Mouse (Mus musculus) liver, embryonic 11.5 days (tissue): ENCODE data around the gene Dlg2. TPM values are rescaled to one million over a fixed set of nuclear protein-coding genes. Genes with fewer than 3 reads are reported as not detected.

Source experiments
- ATAC-seq: fragments of 200-750 bp; cut with Nextera tagmentation; replicated peaks from 2 replicates; pipeline ENCODE4 v1.8.0; 2017; ENCODE audit warnings: moderate number of reproducible peaks, mild to moderate bottlenecking, moderate TSS enrichment, moderate library complexity; ENCODE audit not compliant: low FRiP score
- DNase-seq: peaks from one replicate; pipeline ENCODE4 v3.0.0-alpha.2; 2017; ENCODE audit warnings: low spot score
- H3K27ac ChIP-seq: fragments of 300-500 bp; sonication (generic); 2 replicates; pipeline ENCODE4 v1.5.1; 2014; ENCODE audit warnings: mild to moderate bottlenecking, low read depth, low read length, control low read depth
- H3K27me3 ChIP-seq: fragments of 300-500 bp; sonication (generic); replicated peaks from 2 replicates; pipeline ENCODE4 v1.6.1; 2014; ENCODE audit warnings: low read length, mixed read lengths; ENCODE audit not compliant: control insufficient read depth, insufficient read depth
- H3K36me3 ChIP-seq: fragments of 300-500 bp; sonication (generic); 2 replicates; pipeline ENCODE4 v1.6.1; 2014; ENCODE audit warnings: mild to moderate bottlenecking, low read length, moderate library complexity, mixed read lengths; ENCODE audit not compliant: control insufficient read depth, insufficient read depth
- H3K4me1 ChIP-seq: fragments of 300-500 bp; sonication (generic); replicated peaks from 2 replicates; pipeline ENCODE4 v1.6.1; 2014; ENCODE audit warnings: low read length, mixed read lengths; ENCODE audit not compliant: control insufficient read depth, insufficient read depth
- H3K4me2 ChIP-seq: fragments of 300-500 bp; sonication (generic); 2 replicates; pipeline ENCODE4 v1.6.1; 2014; ENCODE audit warnings: mild to moderate bottlenecking, control low read depth, moderate library complexity
- H3K4me3 ChIP-seq: fragments of 300-500 bp; sonication (generic); 2 replicates; pipeline ENCODE4 v1.5.1; 2014; ENCODE audit warnings: low read depth, low read length, control low read depth
- H3K9ac ChIP-seq: fragments of 300-500 bp; sonication (generic); 2 replicates; pipeline ENCODE4 v1.6.1; 2014; ENCODE audit warnings: low read depth, low read length, control low read depth
- H3K9me3 ChIP-seq: fragments of 300-500 bp; sonication (generic); 2 replicates; pipeline ENCODE4 v1.6.1; 2016; ENCODE audit warnings: low read length, inconsistent platforms, mixed read lengths; ENCODE audit not compliant: control insufficient read depth
- WGBS: fragments of 180-500 bp; shearing (Covaris S2); extraction: QIAGEN DNeasy Blood & Tissue Kit; methylation state at CpG from one replicate; pipeline ENCODE4 v1.1.7; 2014; 5-methylcytosine and 5-hydroxymethylcytosine counted together
- polyA plus RNA-seq: library from polyadenylated mRNA; unstranded; fragments of >200 nt; fragmentation: Nextera tagmentation; extraction: Ambion mirVana; gene quantifications from 2 replicates; pipeline ENCODE4 v1.2.1, GENCODE M21; 2014

Gene Dlg2
- polyA plus RNA-seq, 1 experiment from 2014 or later, result 0.96 TPM

DNA sequence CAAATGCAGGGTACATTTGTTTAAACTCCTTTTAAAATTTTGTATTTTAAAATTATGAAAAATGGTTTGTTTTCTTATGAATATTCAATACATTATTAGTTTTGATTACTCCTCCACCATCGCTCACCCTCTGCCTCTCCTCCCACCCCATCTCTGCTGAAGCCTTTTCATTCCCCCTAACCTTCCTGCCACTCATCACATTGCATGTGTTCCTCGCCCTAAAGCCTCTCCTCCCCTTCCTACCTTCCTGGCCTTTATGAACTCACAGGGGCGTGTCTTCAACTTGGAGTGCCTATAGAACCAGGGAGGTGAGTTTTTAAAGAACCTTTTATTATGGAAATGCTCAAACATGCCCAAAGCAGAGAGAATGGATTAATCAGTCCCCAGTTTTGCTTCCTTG is 921.4 kb downstream of the Dlg2 start:
- Histone ChIP-seq H3K27me3 (no peaks in the 10 kb centered on the region), H3K27ac (no peak overlapping the region), H3K9me3 (no peaks in the 10 kb centered on the region), H3K4me3 (no peak overlapping the region), H3K4me2 (no peak overlapping the region), H3K36me3 (no peaks in the 10 kb centered on the region), H3K9ac (no peak overlapping the region), H3K4me1 (no peaks in the 10 kb centered on the region)
- DNase-seq (no peak), ATAC-seq (no peak)
- 43% methylated on average over 3 of the region's 3 CpGs for WGBS

DNA sequence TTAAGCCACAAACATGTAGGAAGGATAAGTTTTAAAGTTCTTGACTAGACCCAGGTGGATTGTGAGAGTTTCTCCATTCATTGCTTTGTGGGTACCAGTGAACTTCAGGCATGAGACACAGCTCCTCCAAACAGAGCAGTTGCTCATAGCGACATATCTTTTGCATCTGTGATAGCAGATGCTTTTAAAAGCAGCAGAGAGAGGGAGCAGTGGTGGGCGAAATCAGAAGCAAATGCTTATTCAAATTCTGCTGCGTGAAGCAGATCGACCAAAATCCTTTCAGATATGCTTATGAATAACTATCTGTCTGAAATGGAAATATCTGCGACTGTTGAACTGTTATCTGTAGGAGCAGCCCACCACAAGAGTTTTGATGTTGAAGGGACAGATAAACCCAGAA is 935.6 kb downstream of the Dlg2 start:
- Histone ChIP-seq H3K27me3 (no peaks in the 10 kb centered on the region), H3K27ac (no peak overlapping the region), H3K9ac (no peak overlapping the region), H3K36me3 (no peaks in the 10 kb centered on the region), H3K9me3 (no peaks in the 10 kb centered on the region), H3K4me2 (no peak overlapping the region), H3K4me1 (no peaks in the 10 kb centered on the region), H3K4me3 (no peak overlapping the region)
- DNase-seq (no peak), ATAC-seq (no peak)
- WGBS, result 80% methylated on average over 5 of the region's 5 CpGs

DNA sequence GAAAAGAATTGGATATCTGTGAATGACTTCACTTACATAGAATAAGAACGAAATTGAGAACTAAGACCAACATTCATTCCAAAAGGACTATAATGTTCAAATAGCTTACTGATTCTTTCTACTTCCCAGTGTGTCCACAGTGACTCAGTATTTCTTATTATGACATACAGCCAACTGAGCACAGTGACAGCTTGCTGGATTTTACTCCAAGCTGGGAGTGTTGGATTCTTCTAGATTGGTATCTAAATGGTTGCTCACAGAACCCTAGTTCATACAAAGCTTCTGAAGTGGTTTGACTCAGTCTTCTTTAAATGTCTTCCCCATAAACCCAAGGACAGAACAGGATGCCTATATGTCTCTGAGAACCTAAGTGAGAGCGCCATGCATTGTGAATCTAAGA is 937.7 kb downstream of the Dlg2 start:
- H3K9ac ChIP-seq, result no peak overlapping the region
- ATAC-seq, result no peak
- H3K27ac ChIP-seq, result no peak overlapping the region
- H3K27me3 ChIP-seq, result no peaks in the 10 kb centered on the region
- H3K4me2 ChIP-seq, result no peak overlapping the region
- no peaks in the 10 kb centered on the region for H3K4me1 ChIP-seq
- H3K36me3 ChIP-seq, result no peaks in the 10 kb centered on the region
- H3K4me3 ChIP-seq, result no peak overlapping the region
- 76% methylated on average over 2 of the region's 2 CpGs for WGBS
- no peaks in the 10 kb centered on the region for H3K9me3 ChIP-seq
- DNase-seq, result no peak

DNA sequence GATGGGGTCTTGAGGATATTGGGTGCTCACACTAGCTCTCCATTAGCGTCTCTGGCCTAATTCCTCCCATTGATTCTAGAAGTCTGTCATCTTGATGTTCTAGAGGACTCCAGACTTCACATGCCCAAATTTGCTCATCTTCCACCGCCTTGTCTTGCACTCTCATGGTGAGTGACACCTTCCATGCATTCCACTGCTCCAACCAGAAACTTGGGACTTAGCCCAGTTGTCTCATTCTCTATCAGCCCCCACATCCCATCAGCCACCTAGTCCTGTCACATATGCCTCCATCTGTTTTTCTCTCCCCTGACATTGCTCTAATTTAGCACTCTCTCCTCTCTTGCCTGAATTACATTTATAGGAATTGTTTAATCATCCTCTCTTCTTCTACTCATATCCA is 938.3 kb downstream of the Dlg2 start:
- WGBS, result 75% methylated on average over 2 of the region's 2 CpGs
- H3K4me2 ChIP-seq, result no peak overlapping the region
- H3K36me3 ChIP-seq, result no peaks in the 10 kb centered on the region
- no peak overlapping the region for H3K4me3 ChIP-seq
- no peaks in the 10 kb centered on the region for H3K4me1 ChIP-seq
- ATAC-seq (no peak), DNase-seq (no peak)
- no peak overlapping the region for H3K27ac ChIP-seq
- H3K9me3 ChIP-seq, result no peaks in the 10 kb centered on the region
- H3K27me3 ChIP-seq, result no peaks in the 10 kb centered on the region
- H3K9ac ChIP-seq, result no peak overlapping the region

DNA sequence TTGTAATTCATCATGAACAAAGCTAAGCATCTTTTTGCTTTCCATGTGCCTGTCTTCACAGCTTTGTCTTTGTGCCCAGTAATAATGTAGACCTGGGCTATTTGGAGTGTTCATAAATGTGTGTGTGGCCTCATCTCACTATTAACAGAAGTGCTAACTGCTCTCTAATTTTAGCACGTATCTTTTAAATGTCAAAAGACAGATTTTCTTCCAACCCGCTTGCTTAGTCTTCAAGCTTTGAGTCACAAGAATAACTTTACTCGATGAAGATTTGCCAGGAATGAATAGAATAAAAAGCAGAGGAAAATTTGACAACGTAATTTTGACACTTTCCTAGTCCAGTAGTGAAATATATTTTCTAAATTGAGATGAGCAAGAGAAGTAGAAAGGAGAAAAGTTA is 943.7 kb downstream of the Dlg2 start:
- Histone ChIP-seq H3K36me3 (no peaks in the 10 kb centered on the region), H3K9ac (no peak overlapping the region), H3K4me2 (no peak overlapping the region), H3K27me3 (no peaks in the 10 kb centered on the region), H3K27ac (no peak overlapping the region), H3K4me3 (no peak overlapping the region), H3K4me1 (no peaks in the 10 kb centered on the region), H3K9me3 (no peaks in the 10 kb centered on the region)
- DNase-seq (no peak), ATAC-seq (no peak)
- 79% methylated on average over 4 of the region's 4 CpGs for WGBS

DNA sequence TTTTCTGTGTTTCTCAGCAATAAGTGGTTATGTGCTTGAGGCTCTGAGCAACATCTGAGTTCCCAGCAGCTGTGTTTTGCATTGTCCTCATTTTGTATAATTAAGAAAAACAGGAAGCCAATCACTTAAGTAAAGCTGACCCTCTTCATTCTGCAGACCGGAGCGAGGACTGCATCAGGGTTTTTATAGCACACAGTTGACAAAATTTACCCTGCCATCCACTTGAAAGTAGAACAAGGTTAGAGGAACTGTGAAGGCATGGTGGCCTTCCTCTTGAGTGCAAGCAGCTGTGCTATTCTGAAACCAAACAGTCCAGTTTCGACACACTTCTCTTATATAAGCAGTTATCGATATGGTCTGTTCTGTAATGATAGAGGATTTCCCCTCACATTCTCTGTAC is 947.3 kb downstream of the Dlg2 start:
- no peaks in the 10 kb centered on the region for H3K27me3 ChIP-seq
- DNase-seq (no peak), ATAC-seq (no peak)
- no peak overlapping the region for H3K9ac ChIP-seq
- H3K36me3 ChIP-seq, result no peaks in the 10 kb centered on the region
- no peak overlapping the region for H3K4me3 ChIP-seq
- 81% methylated on average over 4 of the region's 4 CpGs for WGBS
- H3K4me2 ChIP-seq, result no peak overlapping the region
- no peak overlapping the region for H3K27ac ChIP-seq
- H3K4me1 ChIP-seq, result no peaks in the 10 kb centered on the region
- no peaks in the 10 kb centered on the region for H3K9me3 ChIP-seq

DNA sequence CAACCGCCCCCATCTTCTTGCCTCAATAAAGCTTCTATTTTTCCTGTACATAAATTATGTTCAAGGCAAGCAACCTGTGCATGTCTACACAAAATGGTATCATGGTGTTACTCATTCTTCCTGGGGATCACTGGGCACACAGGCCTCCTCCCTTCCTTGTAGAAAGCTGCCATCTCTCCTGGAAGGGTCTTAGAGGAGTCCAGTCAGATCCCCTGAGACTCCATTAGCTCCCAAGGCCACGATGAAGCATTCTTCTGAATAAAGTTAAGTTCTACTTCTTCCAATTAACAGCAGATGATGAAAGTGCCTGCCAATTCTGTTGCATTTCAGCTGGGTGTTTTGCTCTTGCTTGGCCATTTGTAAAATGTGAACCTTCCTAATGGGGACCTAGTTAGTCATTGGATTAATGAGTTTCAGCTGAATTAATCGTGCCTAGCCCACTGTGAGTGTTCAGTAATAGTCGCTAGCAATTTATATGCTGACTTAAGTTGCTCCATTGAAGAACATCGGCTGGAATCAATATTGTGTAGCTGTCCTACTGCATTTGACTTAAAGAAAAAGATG is 953.3 kb downstream of the Dlg2 start:
- H3K36me3 ChIP-seq, result no peaks in the 10 kb centered on the region
- DNase-seq (no peak), ATAC-seq (no peak)
- H3K9ac ChIP-seq, result no peak overlapping the region
- H3K27me3 ChIP-seq, result no peaks in the 10 kb centered on the region
- H3K4me2 ChIP-seq, result no peak overlapping the region
- no peak overlapping the region for H3K27ac ChIP-seq
- no peaks in the 10 kb centered on the region for H3K4me1 ChIP-seq
- WGBS, result 84% methylated on average over 5 of the region's 5 CpGs
- no peak overlapping the region for H3K4me3 ChIP-seq
- H3K9me3 ChIP-seq, result no peaks in the 10 kb centered on the region

DNA sequence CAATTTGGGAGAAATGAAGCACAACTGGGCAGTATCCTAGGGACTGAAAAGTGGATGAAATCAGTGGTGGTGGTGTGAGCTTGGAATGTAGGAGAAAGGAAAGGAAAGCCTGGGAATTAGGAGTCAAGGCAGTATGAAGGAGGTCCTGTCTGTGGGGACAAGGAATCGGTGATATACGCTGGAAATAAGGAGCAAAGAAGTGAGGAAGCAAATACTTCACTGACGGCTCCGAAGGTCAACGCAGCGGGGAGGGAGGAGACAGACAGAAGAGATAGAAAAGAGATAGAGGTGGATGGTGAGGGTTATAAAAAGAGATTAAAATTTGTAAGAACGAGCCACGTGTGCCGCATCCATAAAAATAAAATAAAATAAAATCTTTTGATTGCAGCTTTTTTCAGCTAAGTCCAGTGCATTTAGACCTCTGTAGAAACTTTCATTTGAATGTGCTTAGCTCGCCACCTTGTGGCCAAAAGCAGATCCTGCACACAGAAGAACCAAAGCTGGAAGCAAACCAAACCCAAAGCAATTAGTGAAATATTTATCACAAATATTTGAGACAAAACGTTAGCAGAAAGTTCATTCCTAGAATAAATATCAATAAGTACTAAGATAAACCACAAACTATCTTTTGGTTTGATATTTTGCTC is 955.2 kb downstream of the Dlg2 start:
- ATAC-seq (no peak), DNase-seq (no peak)
- Histone ChIP-seq H3K4me1 (no peaks in the 10 kb centered on the region), H3K9ac (no peak overlapping the region), H3K4me3 (no peak overlapping the region), H3K27me3 (no peaks in the 10 kb centered on the region), H3K36me3 (no peaks in the 10 kb centered on the region), H3K27ac (no peak overlapping the region), H3K4me2 (no peak overlapping the region), H3K9me3 (no peaks in the 10 kb centered on the region)
- WGBS, result 44% methylated on average over 11 of the region's 11 CpGs

DNA sequence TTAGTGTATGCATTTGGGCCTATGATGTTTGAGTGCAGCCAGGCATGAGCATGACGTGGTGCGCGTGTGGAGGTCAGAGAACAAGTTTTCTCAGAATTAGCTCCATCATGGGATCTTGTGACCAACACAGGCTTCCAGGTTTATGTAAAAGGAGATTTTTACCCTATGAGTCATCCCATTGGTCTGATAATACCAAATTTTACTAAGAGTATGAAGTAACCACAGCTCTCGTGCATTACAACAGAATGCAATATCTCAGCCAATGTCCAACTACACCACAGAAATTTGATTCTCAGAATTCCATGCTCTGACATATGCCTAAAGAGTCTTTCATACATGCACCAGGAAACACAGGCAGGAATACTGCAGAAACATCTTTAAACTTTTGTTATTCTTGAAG is 956.1 kb downstream of the Dlg2 start:
- DNase-seq (no peak), ATAC-seq (no peak)
- no peaks in the 10 kb centered on the region for H3K27me3 ChIP-seq
- no peaks in the 10 kb centered on the region for H3K9me3 ChIP-seq
- H3K36me3 ChIP-seq, result no peaks in the 10 kb centered on the region
- H3K27ac ChIP-seq, result no peak overlapping the region
- 88% methylated on average over 4 of the region's 4 CpGs for WGBS
- H3K4me3 ChIP-seq, result no peak overlapping the region
- H3K9ac ChIP-seq, result no peak overlapping the region
- no peak overlapping the region for H3K4me2 ChIP-seq
- no peaks in the 10 kb centered on the region for H3K4me1 ChIP-seq
